Comparison of ENCODE assay signal across 13 mouse cellular contexts in the genomic region with DNA sequence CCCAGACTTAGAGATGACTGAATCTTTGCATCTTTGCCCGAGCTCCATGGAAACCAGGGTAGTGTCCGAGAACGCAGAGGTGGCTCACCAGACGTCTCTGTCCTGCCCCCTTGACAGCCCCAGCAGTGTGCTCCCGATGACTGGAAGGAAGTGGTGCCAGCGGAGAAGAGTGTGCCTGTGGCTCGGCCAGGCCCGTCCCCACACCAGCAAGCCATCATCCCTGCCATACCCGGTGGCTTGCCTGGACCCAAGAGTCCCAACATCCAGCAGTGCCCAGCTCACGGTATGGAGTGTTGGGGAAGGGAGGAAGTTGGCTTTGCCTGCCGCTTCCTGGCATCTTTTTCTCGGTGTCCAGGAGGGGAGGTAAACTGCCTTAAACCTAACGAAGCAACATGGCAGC. TPM values are rescaled to one million over a fixed set of nuclear protein-coding genes. Genes with fewer than 3 reads are reported as not detected.
DNase-seq lines count a peak whose midpoint lies in the region; ATAC-seq and TF ChIP-seq lines count a peak whose summit lies in the region.
"Had no signal": no experiment of that assay in that cellular context is flagged by ENCODE, and none has a peak within 500 bp of the region (broad histone marks: within the 10 kb centered on the region; RNA-seq: fewer than 3 reads in every experiment).

No protein-coding gene starts in this region.

- no peak overlapping the region for H3K9ac ChIP-seq in heart, embryonic 12.5 days
- H3K9ac ChIP-seq: embryonic facial prominence, embryonic 15.5 days; limb, embryonic 13.5 days; liver, embryonic 12.5 days had no signal

- peak; percentile 64 for DNase-seq in cerebellum, adult 9-11 months
- no peak for DNase-seq in cerebellum, adult 11-12 months
- no peak for DNase-seq in heart, adult 18-20 months
- no peak for DNase-seq in layer of hippocampus, adult 2 months (ENCODE audit: low spot score in 2 of 2)
- DNase-seq in layer of hippocampus, postnatal 14 days (ENCODE audit: low spot score in 2 of 2) = no peak
- no peak for DNase-seq in limb, embryonic 10.5 days (ENCODE audit: low spot score)

- ATAC-seq in heart, embryonic 12.5 days (ENCODE audit: insufficient number of reproducible peaks, low FRiP score) = no peak
- ATAC-seq: intestine, postnatal 0 days; liver, embryonic 12.5 days had no signal

- no peaks in the 10 kb centered on the region for H3K27me3 ChIP-seq in heart, embryonic 12.5 days (replicated peaks)
- peaks cover 47% of the 10 kb centered on the region for H3K27me3 ChIP-seq in limb, embryonic 10.5 days (ENCODE audit: low read depth, poor library complexity, severe bottlenecking)
- H3K27me3 ChIP-seq: embryonic facial prominence, embryonic 15.5 days had no signal

- peaks cover 56% of the 10 kb centered on the region for H3K4me1 ChIP-seq in heart, embryonic 12.5 days (replicated peaks)
- peaks cover 79% of the 10 kb centered on the region for H3K4me1 ChIP-seq in limb, embryonic 10.5 days

- H3K9me3 ChIP-seq in heart, embryonic 12.5 days (replicated peaks) = no peaks in the 10 kb centered on the region
- no peaks in the 10 kb centered on the region for H3K9me3 ChIP-seq in limb, embryonic 10.5 days (replicated peaks)
- H3K9me3 ChIP-seq: embryonic facial prominence, embryonic 15.5 days; limb, embryonic 13.5 days; liver, embryonic 12.5 days had no signal

- no peak for TF ChIP-seq CTCF in layer of hippocampus, adult 2 months (conservative IDR thresholded peaks at IDR 0.05)

- no peak overlapping the region for H3K4me2 ChIP-seq in heart, embryonic 12.5 days
- H3K4me2 ChIP-seq: embryonic facial prominence, embryonic 15.5 days; limb, embryonic 13.5 days; liver, embryonic 12.5 days; midbrain, embryonic 11.5 days had no signal

- H3K27ac ChIP-seq in heart, embryonic 12.5 days (ENCODE audit: poor library complexity, severe bottlenecking) = peak overlapping the region; percentile 36; the same call in 1 of the 2 replicates
- H3K27ac ChIP-seq in layer of hippocampus, adult 2 months = peak overlapping the region; percentile 76
- peak overlapping the region; percentile 38; the same call in 1 of the 2 replicates for H3K27ac ChIP-seq in limb, embryonic 10.5 days
- H3K27ac ChIP-seq: embryonic facial prominence, embryonic 15.5 days; limb, embryonic 13.5 days; liver, embryonic 12.5 days had no signal

- H3K4me3 ChIP-seq in heart, embryonic 12.5 days = no peak overlapping the region
- H3K4me3 ChIP-seq in layer of hippocampus, adult 2 months = no peak overlapping the region
- no peak overlapping the region for H3K4me3 ChIP-seq in limb, embryonic 10.5 days
- H3K4me3 ChIP-seq: embryonic facial prominence, embryonic 15.5 days; limb, embryonic 13.5 days; liver, embryonic 12.5 days had no signal

- no peaks in the 10 kb centered on the region for H3K36me3 ChIP-seq in heart, embryonic 12.5 days
- H3K36me3 ChIP-seq in limb, embryonic 10.5 days = no peaks in the 10 kb centered on the region
- H3K36me3 ChIP-seq: embryonic facial prominence, embryonic 15.5 days; liver, embryonic 12.5 days had no signal

- 75% methylated on average over 13 of the region's 13 CpGs for WGBS in heart, embryonic 12.5 days
- WGBS in limb, embryonic 10.5 days = 85% methylated on average over 13 of the region's 13 CpGs

RNA-seq across cellular contexts. Expression of a gene that starts 31.7 kb away (rescaled TPM):
- polyA plus RNA-seq in heart, embryonic 12.5 days (2016; fragmentation: Nextera tagmentation; extraction: Ambion mirVana) = 0.09 TPM in 2 replicates
- total RNA-seq in heart, adult 18-20 months (2021) = under 1 TPM; 0.13 to 0.32 TPM
- under 1 TPM; 0.20 to 0.26 TPM for total RNA-seq in layer of hippocampus, adult 2 months (2021)
- under 1 TPM; 0.35 to 0.62 TPM for total RNA-seq in layer of hippocampus, postnatal 14 days (2021)
- polyA plus RNA-seq in limb, embryonic 10.5 days (2016; fragmentation: Nextera tagmentation; extraction: Ambion mirVana) = 0.10 TPM in 1 of 2 replicates, not detected in the other
- total RNA-seq: gastrocnemius, adult 8-10 months had no signal
- polyA plus RNA-seq: intestine, postnatal 0 days had no signal
